In genomic region chr1:69608846-69609245, GRCm38 (mm10) we compare ENCODE assay signal across 30 mouse cellular contexts.
A peak's percentile ranks its signal among the peaks of the same experiment; 100 is the strongest.
DNase-seq lines count a peak whose midpoint lies in the region; ATAC-seq and TF ChIP-seq lines count a peak whose summit lies in the region.
"Had no signal": no experiment of that assay in that cellular context is flagged by ENCODE, and none has a peak within 500 bp of the region (broad histone marks: within the 10 kb centered on the region; RNA-seq: fewer than 3 reads in every experiment).

No protein-coding gene starts in this region.

- no peaks in the 10 kb centered on the region for H3K9me3 ChIP-seq in liver, embryonic 11.5 days (ENCODE audit: control insufficient read depth, low read length)
- no peaks in the 10 kb centered on the region for H3K9me3 ChIP-seq in liver, embryonic 12.5 days (replicated peaks)
- H3K9me3 ChIP-seq: embryonic facial prominence, embryonic 12.5 days; embryonic facial prominence, embryonic 15.5 days; forebrain, embryonic 12.5 days; heart, embryonic 12.5 days; heart, embryonic 15.5 days; hindbrain, embryonic 10.5 days had no signal

- no peaks in the 10 kb centered on the region for H3K27me3 ChIP-seq in liver, embryonic 11.5 days (replicated peaks; ENCODE audit: control insufficient read depth, insufficient read depth, low read length)
- no peaks in the 10 kb centered on the region for H3K27me3 ChIP-seq in liver, embryonic 12.5 days (replicated peaks)
- H3K27me3 ChIP-seq in kidney, adult 2 months (replicated peaks; ENCODE audit: control insufficient read depth, insufficient read depth, low read length), result no peaks in the 10 kb centered on the region
- H3K27me3 ChIP-seq: embryonic facial prominence, embryonic 12.5 days; embryonic facial prominence, embryonic 15.5 days; forebrain, embryonic 12.5 days; forebrain, embryonic 15.5 days; heart, embryonic 12.5 days; heart, embryonic 15.5 days had no signal

- ATAC-seq in liver, embryonic 11.5 days (replicated peaks; ENCODE audit: low FRiP score), result peak; percentile 49; the same call in 1 of the 2 replicates
- ATAC-seq in liver, embryonic 12.5 days, result no peak
- ATAC-seq in granulocyte monocyte progenitor cell, adult 5-6 weeks (replicated peaks; ENCODE audit: poor library complexity, severe bottlenecking), result peak; percentile 26; the same call in 1 of the 2 replicates
- ATAC-seq in megakaryocyte-erythroid progenitor cell, adult 5-6 weeks (replicated peaks; ENCODE audit: low FRiP score, low TSS enrichment, poor library complexity, severe bottlenecking), result peak; percentile 78
- ATAC-seq: forebrain, embryonic 15.5 days; hindbrain, postnatal 0 days; intestine, postnatal 0 days had no signal

- DNase-seq in liver, embryonic 11.5 days (ENCODE audit: low spot score), result no peak
- DNase-seq in MEL-GATA-1-ER (ENCODE audit: extremely low read depth, low read depth), result peak; percentile 54
- DNase-seq in kidney, adult 2 months, result no peak
- no peak for DNase-seq in left cerebral cortex, postnatal 36 days (ENCODE audit: low spot score in 2 of 2)
- no peak for DNase-seq in lung, postnatal 4 days
- DNase-seq: adrenal gland, adult 8-10 months; adrenal gland, postnatal 36 days; B cell, adult 2 months; cerebellum, adult 18-20 months; cerebellum, adult 9-10 months; cerebellum, postnatal 14 days; gastrocnemius, postnatal 10 days; gastrocnemius, postnatal 36 days; heart, adult 18-20 months; heart, postnatal 10 days; heart, postnatal 36 days had no signal

- H3K36me3 ChIP-seq in liver, embryonic 11.5 days (ENCODE audit: control insufficient read depth, insufficient read depth, low read length), result no peaks in the 10 kb centered on the region
- H3K36me3 ChIP-seq in liver, embryonic 12.5 days, result no peaks in the 10 kb centered on the region
- no peaks in the 10 kb centered on the region for H3K36me3 ChIP-seq in kidney, adult 2 months (ENCODE audit: control insufficient read depth, insufficient read depth, low read length)
- H3K36me3 ChIP-seq: embryonic facial prominence, embryonic 12.5 days; embryonic facial prominence, embryonic 15.5 days; forebrain, embryonic 12.5 days; forebrain, embryonic 15.5 days; heart, embryonic 12.5 days; heart, embryonic 15.5 days; hindbrain, embryonic 10.5 days had no signal

- H3K27ac ChIP-seq in liver, embryonic 11.5 days (ENCODE audit: low read depth, low read length), result no peak overlapping the region
- H3K27ac ChIP-seq in liver, embryonic 12.5 days, result no peak overlapping the region
- no peak overlapping the region for H3K27ac ChIP-seq in kidney, adult 2 months (ENCODE audit: insufficient read depth, low read depth, low read length)
- H3K27ac ChIP-seq: embryonic facial prominence, embryonic 12.5 days; embryonic facial prominence, embryonic 15.5 days; forebrain, embryonic 12.5 days; forebrain, embryonic 15.5 days; heart, embryonic 15.5 days; hindbrain, embryonic 10.5 days; hindbrain, embryonic 14.5 days; hindbrain, postnatal 0 days had no signal

- H3K4me1 ChIP-seq in liver, embryonic 11.5 days (replicated peaks; ENCODE audit: control insufficient read depth, insufficient read depth, low read length), result no peaks in the 10 kb centered on the region; the same call in 1 of the 2 replicates
- H3K4me1 ChIP-seq in liver, embryonic 12.5 days, result peaks cover 8% of the 10 kb centered on the region; the same call in 1 of the 2 replicates
- H3K4me1 ChIP-seq in kidney, adult 2 months (ENCODE audit: control insufficient read depth, insufficient read depth, low read length), result peaks cover 9% of the 10 kb centered on the region; the same call in 1 of the 2 replicates
- H3K4me1 ChIP-seq: embryonic facial prominence, embryonic 15.5 days; forebrain, embryonic 12.5 days; hindbrain, embryonic 10.5 days had no signal

- no peak overlapping the region for H3K9ac ChIP-seq in liver, embryonic 11.5 days (ENCODE audit: low read depth, low read length)
- no peak overlapping the region for H3K9ac ChIP-seq in liver, embryonic 12.5 days
- H3K9ac ChIP-seq: embryonic facial prominence, embryonic 12.5 days; embryonic facial prominence, embryonic 15.5 days; forebrain, embryonic 12.5 days; forebrain, embryonic 15.5 days; heart, embryonic 12.5 days; heart, embryonic 15.5 days; hindbrain, embryonic 14.5 days had no signal

- no peak overlapping the region for H3K4me3 ChIP-seq in liver, embryonic 11.5 days (ENCODE audit: low read depth, low read length)
- no peak overlapping the region for H3K4me3 ChIP-seq in liver, embryonic 12.5 days
- H3K4me3 ChIP-seq in kidney, adult 2 months (ENCODE audit: insufficient read depth, low read depth, low read length), result no peak overlapping the region
- H3K4me3 ChIP-seq: embryonic facial prominence, embryonic 12.5 days; embryonic facial prominence, embryonic 15.5 days; erythroblast, embryonic 14.5 days; forebrain, embryonic 12.5 days; forebrain, embryonic 15.5 days; heart, embryonic 12.5 days; heart, embryonic 15.5 days; hindbrain, embryonic 10.5 days had no signal

- no peak overlapping the region for H3K4me2 ChIP-seq in liver, embryonic 11.5 days
- no peak overlapping the region for H3K4me2 ChIP-seq in liver, embryonic 12.5 days
- H3K4me2 ChIP-seq: embryonic facial prominence, embryonic 12.5 days; embryonic facial prominence, embryonic 15.5 days; forebrain, embryonic 12.5 days; forebrain, embryonic 15.5 days; heart, embryonic 12.5 days; heart, embryonic 15.5 days; hindbrain, embryonic 14.5 days had no signal

- TF ChIP-seq CTCF in kidney, adult 2 months (conservative IDR thresholded peaks at IDR 0.05; ENCODE audit: insufficient read depth, insufficient read length, low read depth, low read length), result no peak

- 51% methylated on average over 5 of the region's 5 CpGs for WGBS in liver, embryonic 11.5 days
- WGBS in liver, embryonic 12.5 days (ENCODE audit: insufficient replicate concordance), result 26% methylated on average over 5 of the region's 5 CpGs
- whole genome bisulfite sequencing in kidney, adult 2 months, result 78% methylated on average over 5 of the region's 5 CpGs

- TF ChIP-seq POLR2A in kidney, adult 2 months (IDR thresholded peaks at IDR 0.05; ENCODE audit: low read depth, low read length), result no peak

- intact Hi-C loops in left cerebral cortex, postnatal 36 days (cut with DNase I), result no loop called here
